31 mouse cellular contexts compared by ENCODE assay signal in the genomic region with DNA sequence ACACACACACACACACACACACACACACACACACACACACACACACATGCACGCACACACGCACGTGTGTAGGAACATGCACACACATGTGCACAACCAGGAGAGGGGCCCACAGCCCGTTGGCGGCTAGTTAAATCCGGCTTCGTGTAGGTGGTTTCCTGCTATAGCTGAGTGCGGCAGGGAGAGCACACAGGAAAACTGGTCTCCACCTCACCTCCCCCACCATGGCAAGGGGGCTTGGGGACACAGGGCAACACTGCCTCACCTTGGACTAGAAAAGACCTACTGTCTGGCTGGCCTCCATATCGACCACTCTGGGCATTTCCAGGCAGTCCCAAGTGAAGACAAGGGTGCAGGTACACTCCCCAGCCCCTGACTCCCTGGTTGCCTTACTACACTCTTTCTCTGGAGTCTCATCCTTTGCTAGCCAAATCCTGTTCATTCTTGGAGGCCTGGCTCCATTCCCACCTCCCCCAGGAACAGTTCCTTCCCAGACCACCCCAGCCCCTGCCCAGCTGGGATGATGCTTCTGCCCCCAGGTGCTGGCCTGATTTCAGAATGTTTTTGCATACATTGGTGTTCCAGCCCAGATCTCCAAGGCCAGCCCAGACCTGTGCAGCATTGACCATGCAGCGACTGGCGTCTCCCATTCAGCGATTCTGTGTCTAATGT. TPM values are rescaled to one million over a fixed set of nuclear protein-coding genes. Genes with fewer than 3 reads are reported as not detected.
DNase-seq lines count a peak whose midpoint lies in the region; TF ChIP-seq lines count a peak whose summit lies in the region.
"Had no signal": no experiment of that assay in that cellular context is flagged by ENCODE, and none has a peak within 500 bp of the region (broad histone marks: within the 10 kb centered on the region; RNA-seq: fewer than 3 reads in every experiment).

No protein-coding gene starts in this region.

- TF ChIP-seq CTCF in layer of hippocampus, adult 2 months (conservative IDR thresholded peaks at IDR 0.05): no peak
- TF ChIP-seq CTCF in lung, adult 2 months (IDR thresholded peaks at IDR 0.05; ENCODE audit: insufficient read depth, low read length): no peak

- peaks cover 44% of the 10 kb centered on the region for H3K27me3 ChIP-seq in embryonic facial prominence, embryonic 10.5 days (replicated peaks; ENCODE audit: low read depth, poor library complexity, severe bottlenecking)

- no peaks in the 10 kb centered on the region; the same call in 1 of the 2 replicates for H3K4me1 ChIP-seq in lung, adult 2 months (ENCODE audit: control insufficient read depth, insufficient read depth, low read length)
- peaks cover 8% of the 10 kb centered on the region for H3K4me1 ChIP-seq in embryonic facial prominence, embryonic 10.5 days

- no peak overlapping the region for H3K4me3 ChIP-seq in layer of hippocampus, adult 2 months
- no peak overlapping the region for H3K4me3 ChIP-seq in lung, adult 2 months (replicated peaks; ENCODE audit: extremely low read depth, low read depth, low read length)
- H3K4me3 ChIP-seq in embryonic facial prominence, embryonic 10.5 days: no peak overlapping the region
- H3K4me3 ChIP-seq: embryonic facial prominence, embryonic 15.5 days; heart, adult 2 months; liver, embryonic 13.5 days; lung, embryonic 15.5 days had no signal

- DNase-seq in layer of hippocampus, adult 2 months (ENCODE audit: low spot score in 2 of 2): no peak
- no peak for DNase-seq in layer of hippocampus, postnatal 25 days (ENCODE audit: extremely low spot score in 1 of 2, low spot score in 1 of 2)
- peak; percentile 58 to 77 for DNase-seq in frontal cortex, adult 2 months (ENCODE audit: extremely low spot score in 1 of 2, low spot score in 1 of 2)
- DNase-seq in left cerebral cortex, postnatal 25 days (ENCODE audit: low spot score in 2 of 2): peak; percentile 75 to 91
- DNase-seq in right cerebral cortex, postnatal 25 days: peak; percentile 73
- no peak for DNase-seq in embryo, embryonic 11 days
- DNase-seq in lung, adult 2 months: no peak
- no peak for DNase-seq in embryonic facial prominence, embryonic 10.5 days (ENCODE audit: low spot score)
- DNase-seq: adrenal gland, postnatal 25 days; cerebellum, adult 18-20 months; cerebellum, postnatal 14 days; gastrocnemius, postnatal 25 days; heart, adult 2 months; heart, postnatal 36 days; kidney, adult 2 months; kidney, postnatal 10 days; liver, embryonic 13.5 days; lung, postnatal 4 days; midbrain, embryonic 14.5 days; thymus, postnatal 25 days had no signal

- no peak for TF ChIP-seq POLR2A in lung, adult 2 months (IDR thresholded peaks at IDR 0.05; ENCODE audit: borderline replicate concordance, extremely low read depth, low read depth, low read length)

- no peaks in the 10 kb centered on the region for H3K9me3 ChIP-seq in embryonic facial prominence, embryonic 10.5 days
- H3K9me3 ChIP-seq: embryonic facial prominence, embryonic 15.5 days; liver, embryonic 13.5 days; lung, embryonic 15.5 days had no signal

- H3K36me3 ChIP-seq in embryonic facial prominence, embryonic 10.5 days (replicated peaks): no peaks in the 10 kb centered on the region
- H3K36me3 ChIP-seq: embryonic facial prominence, embryonic 15.5 days; liver, embryonic 13.5 days; lung, embryonic 15.5 days had no signal

- WGBS in lung, adult 2 months: 65% methylated on average over 12 of the region's 12 CpGs
- 88% methylated on average over 12 of the region's 12 CpGs for WGBS in embryonic facial prominence, embryonic 10.5 days

- H3K27ac ChIP-seq in layer of hippocampus, adult 2 months: peak overlapping the region; percentile 75
- no peak overlapping the region for H3K27ac ChIP-seq in embryonic facial prominence, embryonic 10.5 days (replicated peaks)
- H3K27ac ChIP-seq: embryonic facial prominence, embryonic 15.5 days; heart, adult 2 months; hindbrain, embryonic 14.5 days; liver, embryonic 13.5 days; lung, embryonic 15.5 days had no signal

- intact Hi-C loops in left cerebral cortex, postnatal 25 days (cut with DNase I): no loop called here

RNA-seq across cellular contexts. Expression of a gene that starts 5.6 kb away (rescaled TPM):
- 1 to 10 TPM; 1.8 to 2.8 TPM for total RNA-seq in layer of hippocampus, adult 2 months (2021)
- 1 to 10 TPM; 1.1 to 1.8 TPM for total RNA-seq in layer of hippocampus, postnatal 25 days (2021)
- polyA plus RNA-seq in frontal cortex, adult 2 months (2012; rRNA removed): 15.8 and 19.2 TPM in 2 replicates
- total RNA-seq in left cerebral cortex, postnatal 25 days (2021): 10 to 100 TPM; 10.2 to 16.6 TPM
- polyA plus RNA-seq in lung, adult 2 months (2012; rRNA removed): 1.1 and 1.8 TPM in 2 replicates
- 0.64 and 0.71 TPM in 2 replicates for polyA plus RNA-seq in embryonic facial prominence, embryonic 10.5 days (2016; fragmentation: Nextera tagmentation; extraction: Ambion mirVana)
- total RNA-seq: gastrocnemius, postnatal 25 days; heart, adult 2 months; heart, postnatal 36 days; megakaryocyte-erythroid progenitor cell, adult 5-6 weeks had no signal
- polyA plus RNA-seq: heart, embryonic 14.5 days; liver, embryonic 13.5 days; lung, embryonic 15.5 days had no signal

RNA-seq across cellular contexts. Expression of a gene that starts 8.6 kb away (rescaled TPM):
- total RNA-seq in layer of hippocampus, adult 2 months (2021): not detected
- not detected for total RNA-seq in layer of hippocampus, postnatal 25 days (2021)
- 0.50 and 0.62 TPM in 2 replicates for polyA plus RNA-seq in frontal cortex, adult 2 months (2012; rRNA removed)
- total RNA-seq in left cerebral cortex, postnatal 25 days (2021): 10 to 100 TPM in 1 of 2 experiments, not detected in 1; 27.1 TPM
- polyA plus RNA-seq in lung, adult 2 months (2012; rRNA removed): not detected in 2 replicates
- not detected in 2 replicates for polyA plus RNA-seq in embryonic facial prominence, embryonic 10.5 days (2016; fragmentation: Nextera tagmentation; extraction: Ambion mirVana)
- total RNA-seq: adrenal gland, postnatal 25 days; gastrocnemius, postnatal 25 days; heart, adult 2 months; heart, postnatal 36 days; layer of hippocampus, adult 18-20 months; megakaryocyte-erythroid progenitor cell, adult 5-6 weeks had no signal
- polyA plus RNA-seq: embryonic facial prominence, embryonic 15.5 days; heart, adult 2 months; heart, embryonic 14.5 days; hindbrain, embryonic 14.5 days; intestine, embryonic 14.5 days; kidney, adult 2 months; limb, embryonic 14.5 days; liver, embryonic 13.5 days; lung, embryonic 15.5 days; midbrain, embryonic 14.5 days; neural tube, embryonic 11.5 days; stomach, embryonic 14.5 days had no signal

RNA-seq across cellular contexts. Expression of a gene that starts 16.1 kb away (rescaled TPM):
- 100 to 1,000 TPM; 137 to 148 TPM for total RNA-seq in layer of hippocampus, adult 2 months (2021)
- 100 to 1,000 TPM; 141 to 152 TPM for total RNA-seq in layer of hippocampus, postnatal 25 days (2021)
- 205 and 221 TPM in 2 replicates for polyA plus RNA-seq in frontal cortex, adult 2 months (2012; rRNA removed)
- total RNA-seq in left cerebral cortex, postnatal 25 days (2021): 100 to 1,000 TPM; 152 to 158 TPM
- 235 and 252 TPM in 2 replicates for polyA plus RNA-seq in lung, adult 2 months (2012; rRNA removed)
- 13.0 and 13.1 TPM in 2 replicates for polyA plus RNA-seq in embryonic facial prominence, embryonic 10.5 days (2016; fragmentation: Nextera tagmentation; extraction: Ambion mirVana)

RNA-seq across cellular contexts. Expression of a gene that starts 16.6 kb away (rescaled TPM):
- total RNA-seq in layer of hippocampus, adult 2 months (2021): 1 to 10 TPM; 4.3 to 5.2 TPM
- 1 to 10 TPM; 5.2 to 6.8 TPM for total RNA-seq in layer of hippocampus, postnatal 25 days (2021)
- polyA plus RNA-seq in frontal cortex, adult 2 months (2012; rRNA removed): 7.7 and 9.3 TPM in 2 replicates
- total RNA-seq in left cerebral cortex, postnatal 25 days (2021): 1 to 10 TPM; 6.3 to 9.7 TPM
- polyA plus RNA-seq in lung, adult 2 months (2012; rRNA removed): 14.4 and 18.2 TPM in 2 replicates
- 3.3 and 3.7 TPM in 2 replicates for polyA plus RNA-seq in embryonic facial prominence, embryonic 10.5 days (2016; fragmentation: Nextera tagmentation; extraction: Ambion mirVana)

RNA-seq across cellular contexts. Expression of a gene that starts 40.5 kb away (rescaled TPM):
- total RNA-seq in layer of hippocampus, adult 2 months (2021): not detected
- total RNA-seq in layer of hippocampus, postnatal 25 days (2021): not detected
- not detected in 2 replicates for polyA plus RNA-seq in frontal cortex, adult 2 months (2012; rRNA removed)
- not detected for total RNA-seq in left cerebral cortex, postnatal 25 days (2021)
- polyA plus RNA-seq in lung, adult 2 months (2012; rRNA removed): 0.36 TPM in 1 of 2 replicates, not detected in the other
- polyA plus RNA-seq in embryonic facial prominence, embryonic 10.5 days (2016; fragmentation: Nextera tagmentation; extraction: Ambion mirVana): 0.56 TPM in 1 of 2 replicates, not detected in the other
- total RNA-seq: adrenal gland, postnatal 25 days; gastrocnemius, postnatal 25 days; heart, adult 2 months; layer of hippocampus, adult 18-20 months; megakaryocyte-erythroid progenitor cell, adult 5-6 weeks had no signal
- polyA plus RNA-seq: embryonic facial prominence, embryonic 15.5 days; forebrain, embryonic 14.5 days; heart, embryonic 14.5 days; hindbrain, embryonic 14.5 days; limb, embryonic 14.5 days; neural tube, embryonic 11.5 days had no signal

Comparison
In these comparisons a context has a peak if more than half of its experiments do, and no peak if none do; other contexts are left out.
1. DNase-seq: peak in frontal cortex, adult 2 months (2 of 2), left cerebral cortex, postnatal 25 days (2 of 2) and right cerebral cortex, postnatal 25 days (single experiment); none in layer of hippocampus, adult 2 months (0 of 2), layer of hippocampus, postnatal 25 days (0 of 2), embryo, embryonic 11 days (single experiment), lung, adult 2 months (single experiment) and embryonic facial prominence, embryonic 10.5 days (single experiment).